Mouse (Mus musculus) hindbrain, embryonic 10.5 days (tissue): ENCODE results near the gene Apbb2. TPM values are rescaled to one million over a fixed set of nuclear protein-coding genes. Genes with fewer than 3 reads are reported as not detected.
A peak's percentile ranks its signal among the peaks of the same experiment; 100 is the strongest.

ENCODE experiments used
- DNase-seq: peaks from one replicate; pipeline ENCODE4 v3.0.0-alpha.2; 2017; ENCODE audit warnings: low spot score
- H3K27ac ChIP-seq: fragments of 300-500 bp; sonication (generic); 2 replicates; pipeline ENCODE4 v1.5.1; 2016; ENCODE audit warnings: mild to moderate bottlenecking, moderate library complexity
- H3K27me3 ChIP-seq: fragments of 300-500 bp; sonication (generic); 2 replicates; pipeline ENCODE4 v1.6.1; 2016; ENCODE audit warnings: mild to moderate bottlenecking; ENCODE audit not compliant: poor library complexity, insufficient read depth, severe bottlenecking
- H3K36me3 ChIP-seq: fragments of 300-500 bp; sonication (generic); 2 replicates; pipeline ENCODE4 v1.6.1; 2016; ENCODE audit warnings: mild to moderate bottlenecking, moderate library complexity
- H3K4me1 ChIP-seq: fragments of 300-500 bp; sonication (generic); replicated peaks from 2 replicates; pipeline ENCODE4 v1.6.1; 2016; ENCODE audit warnings: mild to moderate bottlenecking
- H3K4me3 ChIP-seq: fragments of 300-500 bp; sonication (generic); 2 replicates; pipeline ENCODE4 v1.5.1; 2016; ENCODE audit warnings: mild to moderate bottlenecking, moderate library complexity
- H3K9me3 ChIP-seq: fragments of 300-500 bp; sonication (generic); 2 replicates; pipeline ENCODE4 v1.6.1; 2016; ENCODE audit warnings: mild to moderate bottlenecking, moderate library complexity
- WGBS: fragments of 180-500 bp; shearing (Covaris S2); methylation state at CpG from one replicate; pipeline ENCODE4 v1.1.7; 2016; 5-methylcytosine and 5-hydroxymethylcytosine counted together
- polyA plus RNA-seq: library from polyadenylated mRNA; unstranded; fragments of >200 nt; fragmentation: Nextera tagmentation; extraction: Ambion mirVana; gene quantifications from 2 replicates; pipeline ENCODE4 v1.2.1, GENCODE M21; 2016

Gene Apbb2
- polyA plus RNA-seq, 1 experiment from 2014 or later: 44.4 TPM

GRCm38 (mm10) chr5:66391299-66391698, 227.3 kb downstream of the Apbb2 start:
- no peak for DNase-seq
- H3K27ac ChIP-seq: no peak overlapping the region
- H3K4me1 ChIP-seq: peaks cover 9% of the 10 kb centered on the region; the same call in 1 of the 2 replicates
- H3K27me3 ChIP-seq: no peaks in the 10 kb centered on the region
- H3K36me3 ChIP-seq: no peaks in the 10 kb centered on the region
- WGBS: 82% methylated on average over 5 of the region's 5 CpGs
- no peaks in the 10 kb centered on the region for H3K9me3 ChIP-seq
- no peak overlapping the region for H3K4me3 ChIP-seq

GRCm38 (mm10) chr5:66390567-66390966, 228.0 kb downstream of the Apbb2 start:
- no peak overlapping the region for H3K27ac ChIP-seq
- no peak overlapping the region for H3K4me3 ChIP-seq
- H3K9me3 ChIP-seq: no peaks in the 10 kb centered on the region
- no peak for DNase-seq
- no peaks in the 10 kb centered on the region for H3K27me3 ChIP-seq
- 74% methylated on average over 6 of the region's 6 CpGs for WGBS
- H3K36me3 ChIP-seq: no peaks in the 10 kb centered on the region
- peaks cover 9% of the 10 kb centered on the region; the same call in 1 of the 2 replicates for H3K4me1 ChIP-seq

DNA sequence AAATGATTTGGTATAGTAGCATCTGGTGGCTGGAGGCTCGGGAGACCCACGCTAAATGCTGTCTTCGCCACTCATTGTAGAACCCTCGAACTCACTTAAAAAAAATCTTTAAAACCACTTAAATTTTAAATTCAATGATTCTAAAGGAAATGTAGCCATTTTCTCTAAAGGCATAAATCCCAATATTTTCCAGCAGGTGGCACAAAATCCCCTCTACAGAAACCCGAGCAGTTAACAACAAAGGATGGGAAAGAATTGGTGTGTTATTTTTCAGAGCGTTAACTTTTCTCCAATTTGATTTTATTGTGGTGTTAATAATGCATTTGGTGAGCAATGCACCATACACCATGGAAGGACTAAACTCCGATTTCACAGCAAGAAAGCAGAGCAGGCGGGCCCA, 231.1 kb downstream of the Apbb2 start:
- H3K27ac ChIP-seq: peak overlapping the region; percentile 29; the same call in 1 of the 2 replicates
- no peaks in the 10 kb centered on the region for H3K9me3 ChIP-seq
- H3K4me1 ChIP-seq: peaks cover 14% of the 10 kb centered on the region
- no peaks in the 10 kb centered on the region for H3K27me3 ChIP-seq
- H3K4me3 ChIP-seq: no peak overlapping the region
- DNase-seq: no peak
- H3K36me3 ChIP-seq: no peaks in the 10 kb centered on the region
- WGBS: 82% methylated on average over 8 of the region's 8 CpGs

DNA sequence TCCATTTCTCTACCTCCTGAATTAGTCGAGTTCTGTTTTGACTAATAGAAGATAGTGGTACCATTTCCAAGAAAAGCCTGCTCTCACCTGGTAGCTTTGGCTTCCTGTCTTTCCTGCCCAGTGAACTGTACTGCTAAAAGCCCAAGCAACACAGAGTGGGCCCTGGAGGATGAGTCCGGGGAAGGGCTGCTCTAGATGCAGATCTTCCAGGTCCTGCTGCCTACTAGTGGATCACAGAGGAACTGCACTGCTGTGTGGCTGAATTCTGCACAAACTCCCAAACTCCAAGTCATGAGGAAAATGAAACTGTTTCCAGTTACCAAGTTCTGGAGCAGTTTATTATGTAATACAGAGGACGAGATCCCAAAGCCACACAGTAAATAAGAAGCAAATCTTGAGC, 232.9 kb downstream of the Apbb2 start:
- DNase-seq: peak; percentile 54
- no peak overlapping the region for H3K4me3 ChIP-seq
- WGBS: 54% methylated on average over 3 of the region's 3 CpGs
- no peaks in the 10 kb centered on the region for H3K36me3 ChIP-seq
- peaks cover 14% of the 10 kb centered on the region for H3K4me1 ChIP-seq
- no peaks in the 10 kb centered on the region for H3K9me3 ChIP-seq
- no peaks in the 10 kb centered on the region for H3K27me3 ChIP-seq
- H3K27ac ChIP-seq: no peak overlapping the region

DNA sequence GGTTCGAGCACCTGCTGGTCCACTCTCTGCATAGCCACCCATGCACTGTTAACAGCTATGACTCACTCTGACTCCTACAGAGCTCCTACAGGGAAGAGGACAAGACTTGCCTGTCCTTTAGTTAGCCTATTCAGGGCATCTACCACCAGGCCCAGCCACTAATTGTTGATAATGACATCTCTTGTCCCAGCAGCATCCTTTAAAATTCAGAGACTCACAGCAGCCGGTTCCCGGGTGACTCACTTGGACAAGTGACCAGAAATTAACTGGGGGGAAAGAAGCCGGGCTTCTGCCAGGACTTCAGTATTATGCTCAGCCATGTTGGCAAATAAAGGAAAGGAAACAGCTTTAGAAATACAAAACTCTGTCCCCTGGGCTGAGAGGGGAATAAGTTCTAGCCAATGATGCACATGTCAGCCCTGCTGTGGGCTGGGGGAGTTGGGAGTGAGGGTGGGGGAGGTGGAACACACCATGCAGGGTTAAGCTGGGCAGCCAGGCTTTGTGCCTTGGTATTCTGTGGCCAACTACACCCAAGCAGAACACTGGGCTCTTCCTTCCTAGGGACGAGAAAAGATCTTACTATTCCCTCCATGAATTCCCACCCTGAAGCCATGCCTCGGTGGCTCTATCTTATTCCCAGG, 233.7 kb downstream of the Apbb2 start:
- H3K27ac ChIP-seq: no peak overlapping the region
- peaks cover 14% of the 10 kb centered on the region for H3K4me1 ChIP-seq
- H3K4me3 ChIP-seq: no peak overlapping the region
- DNase-seq: no peak
- H3K27me3 ChIP-seq: no peaks in the 10 kb centered on the region
- H3K36me3 ChIP-seq: no peaks in the 10 kb centered on the region
- 87% methylated on average over 6 of the region's 6 CpGs for WGBS
- H3K9me3 ChIP-seq: no peaks in the 10 kb centered on the region

GRCm38 (mm10) chr5:66384114-66384513, 234.5 kb downstream of the Apbb2 start:
- no peaks in the 10 kb centered on the region for H3K27me3 ChIP-seq
- no peaks in the 10 kb centered on the region for H3K9me3 ChIP-seq
- H3K4me1 ChIP-seq: peaks cover 14% of the 10 kb centered on the region
- H3K36me3 ChIP-seq: no peaks in the 10 kb centered on the region
- WGBS: 86% methylated on average over 5 of the region's 5 CpGs
- no peak for DNase-seq
- H3K4me3 ChIP-seq: no peak overlapping the region
- no peak overlapping the region for H3K27ac ChIP-seq

GRCm38 (mm10) chr5:66382111-66382510, 236.5 kb downstream of the Apbb2 start:
- whole genome bisulfite sequencing: 86% methylated on average over 1 of the region's 1 CpGs
- no peak overlapping the region for H3K27ac ChIP-seq

DNA sequence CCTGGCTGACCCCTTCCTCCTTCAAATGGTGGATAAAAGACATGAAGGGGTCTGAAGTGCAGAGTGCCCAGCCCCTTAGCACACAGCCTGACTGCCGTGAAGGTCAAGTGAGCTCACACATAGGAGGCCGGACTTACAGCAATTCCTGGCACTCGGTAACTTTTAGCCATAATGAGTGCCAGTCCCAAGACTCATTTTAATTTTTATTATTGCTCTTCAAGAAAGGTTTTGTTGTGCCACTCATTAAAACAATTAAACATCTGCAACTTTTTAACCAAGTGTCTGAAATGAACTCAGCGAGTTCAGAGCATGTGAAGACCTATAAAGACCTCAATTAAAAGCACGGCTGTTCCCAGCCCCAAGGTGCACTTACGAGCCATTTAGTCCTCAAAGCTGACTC, 239.6 kb downstream of the Apbb2 start:
- H3K4me1 ChIP-seq: peaks cover 5% of the 10 kb centered on the region
- WGBS: 92% methylated on average over 6 of the region's 6 CpGs
- H3K36me3 ChIP-seq: no peaks in the 10 kb centered on the region
- H3K27me3 ChIP-seq: no peaks in the 10 kb centered on the region
- H3K9me3 ChIP-seq: no peaks in the 10 kb centered on the region
- H3K27ac ChIP-seq: no peak overlapping the region
- H3K4me3 ChIP-seq: no peak overlapping the region
- no peak for DNase-seq

More at GRCm38 (mm10) chr5:66382111-66382510, 236.5 kb downstream of the Apbb2 start:
- peaks cover 14% of the 10 kb centered on the region for H3K4me1 ChIP-seq
- DNase-seq: no peak
- no peak overlapping the region for H3K4me3 ChIP-seq
- H3K27me3 ChIP-seq: no peaks in the 10 kb centered on the region
- H3K9me3 ChIP-seq: no peaks in the 10 kb centered on the region
- H3K36me3 ChIP-seq: no peaks in the 10 kb centered on the region

DNA sequence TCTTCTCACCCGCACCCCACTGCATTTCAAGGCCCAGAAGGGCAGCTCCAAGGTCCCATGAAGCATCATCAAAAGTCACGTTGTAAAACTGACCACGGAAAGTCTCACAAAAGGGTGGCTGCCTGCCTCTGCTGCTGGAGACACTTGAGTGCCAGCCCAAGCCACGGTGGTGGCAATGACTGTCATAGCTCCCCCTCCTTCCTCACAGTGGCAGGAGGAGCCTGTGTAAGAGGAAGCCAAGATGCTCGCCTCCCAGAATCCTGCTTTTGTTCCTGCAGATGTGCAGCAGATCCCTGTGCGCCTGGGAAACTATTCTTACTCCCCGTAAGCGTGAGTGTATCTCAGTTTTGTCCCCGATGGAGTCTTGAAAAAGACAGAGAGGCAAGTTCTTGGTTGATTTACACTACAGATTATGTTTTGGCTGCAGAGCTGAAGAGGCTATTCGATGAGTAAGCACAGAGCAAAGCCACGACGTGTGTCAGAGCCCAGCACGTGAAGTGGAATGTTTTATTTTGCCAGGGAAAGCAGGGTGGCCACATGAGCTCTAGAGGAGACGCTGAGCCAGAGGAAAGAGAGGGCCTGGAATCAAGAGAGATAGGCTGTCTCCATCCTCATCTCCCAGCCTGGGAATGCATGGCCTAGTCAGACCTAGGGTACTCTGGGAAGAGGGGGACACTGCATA, 241.9 kb downstream of the Apbb2 start:
- Histone ChIP-seq H3K9me3 (no peaks in the 10 kb centered on the region), H3K4me3 (no peak overlapping the region), H3K4me1 (peaks cover 19% of the 10 kb centered on the region), H3K27ac (no peak overlapping the region; the same call in 1 of the 2 replicates), H3K36me3 (no peaks in the 10 kb centered on the region), H3K27me3 (no peaks in the 10 kb centered on the region)
- 81% methylated on average over 14 of the region's 14 CpGs for WGBS
- no peak for DNase-seq

DNA sequence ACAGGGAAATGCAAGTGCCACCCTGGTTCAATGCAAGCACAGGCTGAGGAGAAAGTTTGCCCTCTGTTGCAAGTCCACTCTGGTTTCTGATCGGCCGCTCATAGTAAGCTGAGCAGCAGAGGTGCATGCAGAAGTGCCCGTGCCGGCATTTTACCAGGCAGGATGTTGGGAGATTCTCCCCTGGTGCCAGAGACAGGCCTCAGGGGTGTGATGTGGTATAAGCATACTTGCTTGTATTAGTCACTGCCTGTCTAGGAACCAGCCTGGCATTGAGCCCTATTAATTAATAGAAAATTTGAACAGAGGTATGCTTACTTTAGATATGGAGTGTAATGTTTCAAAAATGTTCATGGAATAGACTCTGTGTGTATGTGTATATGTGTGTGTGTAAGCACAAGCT, 244.2 kb downstream of the Apbb2 start:
- Histone ChIP-seq H3K36me3 (no peaks in the 10 kb centered on the region), H3K27ac (0 out of 2 replicates have a peak overlapping the region, but pooled peaks have one; percentile 56), H3K4me3 (no peak overlapping the region), H3K27me3 (no peaks in the 10 kb centered on the region), H3K4me1 (peaks cover 19% of the 10 kb centered on the region), H3K9me3 (no peaks in the 10 kb centered on the region)
- no peak for DNase-seq
- WGBS: 96% methylated on average over 4 of the region's 4 CpGs

DNA sequence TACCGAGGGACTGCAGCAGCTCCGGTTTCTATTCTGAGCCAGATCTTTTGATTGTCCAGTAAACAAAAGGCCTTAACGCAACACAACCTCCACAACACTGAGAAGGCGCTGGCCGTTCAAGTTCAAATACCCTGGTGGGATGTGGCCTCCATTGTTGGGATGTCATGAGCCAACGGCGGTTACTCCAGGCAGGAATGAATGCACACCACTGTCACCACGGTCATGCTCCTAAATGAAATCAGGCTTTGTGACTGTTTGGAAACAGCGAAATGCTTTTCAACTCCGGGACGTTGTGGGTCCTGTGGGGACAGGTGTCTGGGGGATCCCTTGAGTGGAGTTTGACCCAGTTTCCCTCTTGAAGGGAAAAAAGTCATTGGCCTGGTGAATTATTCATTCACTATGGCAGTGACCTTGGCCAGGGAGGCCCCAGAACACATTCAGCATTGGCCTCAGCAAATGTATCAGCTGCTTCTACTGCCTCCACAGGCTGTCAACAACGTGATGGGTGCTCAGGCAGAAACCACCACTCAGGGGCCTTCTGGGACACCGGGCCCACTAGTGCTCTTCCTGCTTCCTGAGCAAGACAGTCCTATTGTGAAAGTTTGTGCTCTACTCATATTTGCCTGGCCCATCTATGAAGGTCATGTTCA, 244.9 kb downstream of the Apbb2 start:
- H3K9me3 ChIP-seq: no peaks in the 10 kb centered on the region
- no peak overlapping the region for H3K4me3 ChIP-seq
- H3K36me3 ChIP-seq: no peaks in the 10 kb centered on the region
- peak; percentile 48 for DNase-seq
- no peaks in the 10 kb centered on the region for H3K27me3 ChIP-seq
- 49% methylated on average over 13 of the region's 13 CpGs for WGBS
- H3K27ac ChIP-seq: peak overlapping the region; percentile 56
- peaks cover 19% of the 10 kb centered on the region for H3K4me1 ChIP-seq

- no peaks in the 10 kb centered on the region for H3K27me3 ChIP-seq
- no peaks in the 10 kb centered on the region for H3K36me3 ChIP-seq
- no peak for DNase-seq
- no peak overlapping the region for H3K4me3 ChIP-seq
- H3K4me1 ChIP-seq: peaks cover 30% of the 10 kb centered on the region
- no peak overlapping the region for H3K27ac ChIP-seq
- no peaks in the 10 kb centered on the region for H3K9me3 ChIP-seq
Observed at GRCm38 (mm10) chr5:66371131-66371530, 247.5 kb downstream of the Apbb2 start.

- WGBS: 40% methylated on average over 7 of the region's 7 CpGs
- peaks cover 31% of the 10 kb centered on the region for H3K4me1 ChIP-seq
- no peaks in the 10 kb centered on the region for H3K36me3 ChIP-seq
- no peak overlapping the region for H3K4me3 ChIP-seq
- H3K27ac ChIP-seq: no peak overlapping the region
- DNase-seq: peak; percentile 62
- H3K9me3 ChIP-seq: no peaks in the 10 kb centered on the region
- H3K27me3 ChIP-seq: no peaks in the 10 kb centered on the region
Observed at GRCm38 (mm10) chr5:66368966-66369365, 249.6 kb downstream of the Apbb2 start.
